Mouse (Mus musculus): ENCODE measurements around the gene Hist4h4.

Gene Hist4h4

DNA sequence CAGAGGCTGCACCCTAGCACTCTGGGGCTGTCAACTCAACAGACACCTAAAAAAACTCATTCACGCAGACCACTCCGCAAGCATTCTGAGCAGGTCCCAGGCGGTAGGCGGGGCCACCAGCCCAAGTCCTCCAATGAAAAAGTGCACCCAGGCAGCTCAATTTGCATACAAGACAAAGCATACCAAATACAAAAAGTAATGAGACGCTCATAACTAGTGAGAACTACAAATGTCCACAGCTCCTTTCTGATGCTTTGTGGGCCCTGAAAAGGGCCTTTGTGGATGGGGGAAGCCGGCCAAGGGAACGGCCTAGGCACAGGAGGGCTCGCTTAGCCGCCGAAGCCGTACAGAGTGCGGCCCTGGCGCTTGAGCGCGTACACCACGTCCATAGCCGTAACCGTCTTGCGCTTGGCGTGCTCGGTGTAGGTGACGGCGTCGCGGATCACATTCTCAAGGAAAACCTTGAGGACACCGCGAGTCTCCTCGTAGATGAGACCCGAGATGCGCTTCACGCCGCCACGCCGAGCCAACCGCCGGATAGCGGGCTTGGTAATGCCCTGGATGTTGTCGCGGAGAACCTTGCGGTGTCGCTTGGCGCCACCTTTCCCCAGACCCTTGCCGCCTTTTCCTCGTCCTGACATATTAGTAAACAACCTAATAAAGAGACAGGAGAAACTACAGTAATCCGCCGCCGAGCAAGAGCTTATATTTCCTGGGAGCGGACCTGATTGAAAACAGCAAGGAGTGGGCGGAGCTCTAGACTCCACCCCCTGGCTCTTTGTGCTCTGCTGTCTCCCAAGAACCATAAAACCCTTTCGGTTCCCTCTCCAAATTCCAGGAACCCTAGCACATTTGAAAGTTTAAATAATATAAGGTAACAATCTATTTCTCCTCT is at the start of gene Hist4h4:
Gene Hist4h4 (minus strand): TSS at position 677 of the 895 bp plus-strand sequence.
- DNase-seq (ENCODE audit: extremely low spot score) = peak; percentile 95

DNA sequence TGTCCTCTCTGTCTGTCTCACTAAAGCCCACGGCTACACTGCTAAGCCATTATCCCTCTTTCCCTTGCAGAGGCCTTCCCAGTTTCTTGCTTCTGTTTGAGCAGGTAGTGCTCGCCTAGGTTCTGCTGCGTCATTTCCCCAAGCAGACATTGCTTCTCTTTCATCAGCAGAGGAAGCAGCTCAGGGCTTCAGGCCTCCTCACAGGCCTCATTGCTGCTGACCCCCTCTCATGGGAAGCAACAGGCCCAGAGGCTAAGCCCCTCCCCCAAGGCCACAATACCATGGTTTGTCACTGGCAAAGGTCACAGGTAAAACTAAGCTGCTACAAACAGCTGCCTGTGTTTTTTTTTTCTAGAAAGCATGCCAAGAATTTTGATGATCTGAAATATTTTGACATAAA is 48.5 kb upstream of the Hist4h4 start:
- peak; percentile 28 for DNase-seq (ENCODE audit: extremely low spot score)

- DNase-seq (ENCODE audit: extremely low spot score) = no peak
These were observed 48.1 kb upstream of the Hist4h4 start for GRCm38 (mm10) chr6:136852348-136852747.

DNA sequence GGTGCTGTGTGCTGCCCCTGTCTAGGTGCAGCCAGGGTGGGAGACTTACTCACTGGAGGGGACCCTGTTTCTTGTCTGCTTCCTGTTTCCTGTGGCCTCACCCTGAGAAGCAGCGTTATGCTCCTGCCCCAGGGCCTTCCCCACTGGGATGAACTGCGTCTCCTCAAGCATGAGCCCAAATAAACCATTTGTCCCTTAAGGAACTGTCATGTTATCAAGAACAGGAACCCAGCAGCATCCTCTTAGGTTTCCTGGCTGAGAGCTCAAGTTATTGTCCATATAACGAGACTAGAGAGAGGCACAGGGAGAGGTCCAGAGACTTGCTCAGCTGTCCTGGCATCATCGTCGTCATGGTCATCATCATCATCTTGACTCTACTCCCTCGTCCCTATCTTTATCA is 46.1 kb upstream of the Hist4h4 start:
- no peak for DNase-seq (ENCODE audit: extremely low spot score)

GRCm38 (mm10) chr6:136848971-136849370 is 44.8 kb upstream of the Hist4h4 start:
- no peak for DNase-seq (ENCODE audit: extremely low spot score)

GRCm38 (mm10) chr6:136848399-136848798 is 44.2 kb upstream of the Hist4h4 start:
- no peak for DNase-seq (ENCODE audit: extremely low spot score)

GRCm38 (mm10) chr6:136847790-136848189 is 43.6 kb upstream of the Hist4h4 start:
- DNase-seq (ENCODE audit: extremely low spot score) = peak; percentile 17

DNA sequence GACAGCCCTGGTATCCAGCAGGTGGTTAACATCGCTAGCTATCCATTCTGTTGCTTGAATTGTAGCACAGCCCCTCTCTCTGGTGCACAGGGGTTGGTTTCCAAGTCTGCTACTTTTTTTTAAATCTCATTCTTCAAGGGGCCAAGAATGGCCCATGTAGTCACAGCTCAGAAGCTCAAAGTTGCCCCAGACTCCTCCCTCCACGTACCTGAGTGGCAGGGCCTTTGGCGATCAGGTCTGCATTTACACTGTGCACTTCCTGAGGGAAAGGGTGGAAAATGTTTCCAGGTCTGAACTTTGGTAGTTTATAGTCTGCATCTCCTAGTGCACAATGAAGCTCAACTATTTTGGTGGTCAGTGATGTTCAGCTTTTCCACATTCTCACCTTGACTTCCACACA is 43.1 kb upstream of the Hist4h4 start:
- DNase-seq (ENCODE audit: extremely low spot score) = no peak

- no peak for DNase-seq (ENCODE audit: extremely low spot score)
These were observed 41.7 kb upstream of the Hist4h4 start for GRCm38 (mm10) chr6:136845706-136846480.

GRCm38 (mm10) chr6:136844903-136845302 is 40.7 kb upstream of the Hist4h4 start:
- no peak for DNase-seq (ENCODE audit: extremely low spot score)

DNA sequence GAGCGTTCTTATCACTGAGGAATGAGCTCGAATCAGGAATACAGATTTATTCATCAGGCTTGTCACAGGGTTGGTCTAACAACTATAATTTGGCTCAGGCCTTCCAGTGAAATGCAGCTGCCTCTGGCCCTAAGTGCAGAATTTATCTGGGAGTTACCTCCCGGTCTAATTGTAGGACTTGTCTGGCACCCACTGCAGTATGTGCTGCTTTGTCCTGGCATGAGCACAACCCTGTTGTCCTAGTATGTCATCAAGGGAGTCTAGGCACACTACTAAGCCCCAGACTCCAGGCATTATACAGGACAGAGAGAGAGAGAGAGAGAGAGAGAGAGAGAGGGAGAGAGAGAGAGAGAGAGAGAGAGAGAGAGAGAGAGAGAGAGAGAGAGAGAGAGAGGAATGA is 33.1 kb upstream of the Hist4h4 start:
- no peak for DNase-seq (ENCODE audit: extremely low spot score)

DNA sequence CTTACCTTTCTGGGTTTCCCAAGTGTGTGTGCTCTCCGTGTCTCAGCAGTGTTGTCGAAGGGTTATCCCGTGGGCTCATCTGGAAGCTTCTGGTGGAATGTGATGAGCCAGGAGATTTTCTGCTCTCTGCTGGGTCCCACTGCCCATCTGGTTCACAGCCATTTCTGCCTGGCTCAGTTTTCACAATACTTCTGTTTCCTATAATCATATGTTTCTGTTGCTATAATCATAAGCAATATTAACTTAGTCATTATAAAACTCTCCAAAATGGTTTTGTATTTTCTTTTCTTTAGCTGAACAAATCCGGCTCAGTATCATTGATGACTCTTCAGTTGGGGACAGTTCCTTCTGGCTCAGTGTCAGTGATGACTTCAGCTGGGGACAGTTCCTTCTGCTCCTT is 31.1 kb upstream of the Hist4h4 start, which contains the start of gene Smco3:
Gene Smco3 (minus strand): TSS at position 101 of the 400 bp plus-strand sequence.
- no peak for DNase-seq (ENCODE audit: extremely low spot score)

- no peak for DNase-seq (ENCODE audit: extremely low spot score)
These were observed 27.5 kb upstream of the Hist4h4 start for GRCm38 (mm10) chr6:136831712-136832111.

- no peak for DNase-seq (ENCODE audit: extremely low spot score)
These were observed 24.5 kb upstream of the Hist4h4 start for GRCm38 (mm10) chr6:136828681-136829080.

GRCm38 (mm10) chr6:136827881-136828561 is 23.8 kb upstream of the Hist4h4 start, which contains the start of gene Wbp11:
TSS of gene Wbp11 (minus strand) at chr6:136828233.
- DNase-seq (ENCODE audit: extremely low spot score) = peak; percentile 92

- DNase-seq (ENCODE audit: extremely low spot score) = no peak
These were observed 23.3 kb upstream of the Hist4h4 start, which contains the start of gene BC049715 for GRCm38 (mm10) chr6:136827516-136827880. TSS of gene BC049715 (plus strand) at chr6:136827626.

- no peak for DNase-seq (ENCODE audit: extremely low spot score)
These were observed 22.9 kb upstream of the Hist4h4 start for GRCm38 (mm10) chr6:136827116-136827515.

GRCm38 (mm10) chr6:136824987-136825386 is 20.8 kb upstream of the Hist4h4 start:
- no peak for DNase-seq (ENCODE audit: extremely low spot score)

GRCm38 (mm10) chr6:136821086-136821485 is 16.9 kb upstream of the Hist4h4 start:
- DNase-seq (ENCODE audit: extremely low spot score) = no peak

- no peak for DNase-seq (ENCODE audit: extremely low spot score)
These were observed 16.2 kb upstream of the Hist4h4 start for GRCm38 (mm10) chr6:136820381-136820780.

- no peak for DNase-seq (ENCODE audit: extremely low spot score)
These were observed 13.3 kb upstream of the Hist4h4 start for GRCm38 (mm10) chr6:136817549-136817948.

- DNase-seq (ENCODE audit: extremely low spot score) = no peak
These were observed 12.6 kb upstream of the Hist4h4 start for GRCm38 (mm10) chr6:136816826-136817225.
